In the genomic region with DNA sequence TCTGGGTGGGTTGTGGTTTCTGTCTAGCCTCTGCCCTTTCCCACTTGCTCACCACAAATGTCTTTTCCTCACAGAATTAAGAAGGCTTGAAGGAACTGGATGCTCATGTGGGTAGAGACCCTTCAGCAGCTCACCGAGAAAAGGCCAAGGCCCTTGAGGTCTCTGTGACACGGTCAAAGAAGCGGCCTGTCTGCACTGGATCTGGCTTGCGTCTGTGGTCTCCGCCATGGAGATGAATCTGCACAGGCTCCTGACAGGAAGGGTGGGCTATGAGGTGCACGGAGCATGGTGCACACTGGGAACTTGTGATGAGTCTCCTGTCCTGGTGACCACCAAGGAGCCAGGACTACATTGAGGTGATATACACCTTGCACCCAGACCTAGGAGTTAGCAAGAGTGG, we compare ENCODE assay signal across 12 mouse cellular contexts.
"Had no signal": no experiment of that assay in that cellular context is flagged by ENCODE, and none has a peak within 500 bp of the region (broad histone marks: within the 10 kb centered on the region; RNA-seq: fewer than 3 reads in every experiment).

No protein-coding gene starts in this region.

- DNase-seq: gastrocnemius, postnatal 14 days; gastrocnemius, postnatal 36 days; heart, adult 18-20 months; heart, postnatal 10 days; kidney, adult 11 months; kidney, adult 2 months; kidney, adult 9 months; kidney, postnatal 14 days; kidney, postnatal 36 days; layer of hippocampus, adult 9-11 months; layer of hippocampus, postnatal 36 days; left cerebral cortex, postnatal 4 days had no signal
